Mouse (Mus musculus) liver, embryonic 14.5 days (tissue): ENCODE measurements around the gene Chrm3.

Experiments used
- CTCF ChIP-seq: IDR thresholded peaks from 2 replicates; pipeline ENCODE4 v1.5.1; 2016; ENCODE audit warnings: antibody characterized with exemption, low read depth, control low read depth
- EP300 ChIP-seq: IDR thresholded peaks from 2 replicates; pipeline ENCODE4 v1.6.1; 2016; ENCODE audit warnings: antibody characterized with exemption, low read depth

- TF ChIP-seq CTCF = no peak
- TF ChIP-seq EP300 = no peak
Observed at GRCm38 (mm10) chr13:10090778-10091177, 269.9 kb downstream of the Chrm3 start.
